Comparison of ENCODE assay signal across 17 mouse cellular contexts in the genomic region with DNA sequence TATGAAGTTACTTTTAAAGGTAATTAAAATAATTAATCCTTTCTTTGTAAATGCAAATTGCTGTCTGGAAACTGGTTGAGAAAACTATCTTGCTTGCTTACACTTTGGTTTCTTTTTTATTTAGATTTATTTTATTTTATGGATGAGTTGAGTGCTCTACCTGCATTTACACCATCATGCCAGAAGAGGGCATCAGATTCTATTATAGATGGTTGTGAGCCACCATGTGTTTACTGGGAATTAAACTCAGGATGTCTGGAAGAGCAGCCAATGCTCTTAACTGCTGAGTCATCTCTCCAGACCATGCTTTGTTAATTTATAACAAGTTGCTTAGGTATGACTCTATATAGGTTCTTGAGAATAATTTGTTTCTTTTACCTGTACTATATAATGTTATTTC.
DNase-seq lines count a peak whose midpoint lies in the region; TF ChIP-seq lines count a peak whose summit lies in the region.
"Had no signal": no experiment of that assay in that cellular context is flagged by ENCODE, and none has a peak within 500 bp of the region (broad histone marks: within the 10 kb centered on the region; RNA-seq: fewer than 3 reads in every experiment).

No protein-coding gene starts in this region.

- no peaks in the 10 kb centered on the region for H3K27me3 ChIP-seq in liver, adult 2 months (ENCODE audit: control insufficient read depth, insufficient read depth, low read length)
- no peaks in the 10 kb centered on the region for H3K27me3 ChIP-seq in forebrain, embryonic 10.5 days (ENCODE audit: poor library complexity, severe bottlenecking)
- H3K27me3 ChIP-seq: embryonic facial prominence, embryonic 13.5 days; hindbrain, embryonic 13.5 days; limb, embryonic 13.5 days had no signal

- no peak overlapping the region for H3K27ac ChIP-seq in liver, adult 2 months (replicated peaks; ENCODE audit: insufficient read depth, low read depth, low read length)
- no peak overlapping the region for H3K27ac ChIP-seq in ES-E14 (ENCODE audit: insufficient read depth, low read depth, low read length, poor library complexity, severe bottlenecking)
- no peak overlapping the region for H3K27ac ChIP-seq in forebrain, embryonic 10.5 days
- H3K27ac ChIP-seq: embryonic facial prominence, embryonic 13.5 days; heart, embryonic 10.5 days; hindbrain, embryonic 13.5 days; limb, embryonic 13.5 days had no signal

- H3K4me1 ChIP-seq in liver, adult 2 months (ENCODE audit: control insufficient read depth, insufficient read depth, low read length): no peaks in the 10 kb centered on the region
- H3K4me1 ChIP-seq in ES-E14 (ENCODE audit: control insufficient read depth in 2 of 2, insufficient read depth in 2 of 2, low read length in 2 of 2, poor library complexity in 1 of 2): no peaks in the 10 kb centered on the region
- no peaks in the 10 kb centered on the region for H3K4me1 ChIP-seq in forebrain, embryonic 10.5 days
- H3K4me1 ChIP-seq: embryonic facial prominence, embryonic 13.5 days; heart, embryonic 10.5 days; hindbrain, embryonic 13.5 days; limb, embryonic 13.5 days had no signal

- in situ Hi-C loops in ES-E14 (cut with MboI; ENCODE audit: low sequenced_read_pairs in 2 of 2, unreplicated experiment in 2 of 2): no loop called here

- no peak overlapping the region for H3K4me3 ChIP-seq in liver, adult 2 months (ENCODE audit: insufficient read depth, low read depth, low read length)
- H3K4me3 ChIP-seq in ES-E14 (ENCODE audit: insufficient read depth in 1 of 2, low read depth in 1 of 2, low read length in 2 of 2, poor library complexity in 1 of 2, severe bottlenecking in 1 of 2): no peak overlapping the region
- no peak overlapping the region for H3K4me3 ChIP-seq in forebrain, embryonic 10.5 days
- H3K4me3 ChIP-seq: embryonic facial prominence, embryonic 13.5 days; heart, embryonic 10.5 days; hindbrain, embryonic 13.5 days; limb, embryonic 13.5 days had no signal

- H3K36me3 ChIP-seq in liver, adult 2 months (ENCODE audit: control insufficient read depth, insufficient read depth, low read length): no peaks in the 10 kb centered on the region
- no peaks in the 10 kb centered on the region for H3K36me3 ChIP-seq in ES-E14 (ENCODE audit: control insufficient read depth, insufficient read depth, low read length, poor library complexity, severe bottlenecking)
- H3K36me3 ChIP-seq in forebrain, embryonic 10.5 days (replicated peaks): no peaks in the 10 kb centered on the region
- H3K36me3 ChIP-seq: embryonic facial prominence, embryonic 13.5 days; heart, embryonic 10.5 days; hindbrain, embryonic 13.5 days; limb, embryonic 13.5 days had no signal

- H3K9ac ChIP-seq in liver, adult 2 months (ENCODE audit: low read depth, low read length): no peak overlapping the region
- H3K9ac ChIP-seq in ES-E14 (ENCODE audit: insufficient read depth, low read depth, low read length, poor library complexity, severe bottlenecking): no peak overlapping the region
- H3K9ac ChIP-seq: embryonic facial prominence, embryonic 13.5 days; hindbrain, embryonic 13.5 days; limb, embryonic 13.5 days had no signal

- H3K9me3 ChIP-seq in ES-E14 (ENCODE audit: control insufficient read depth, insufficient read depth, low read depth, low read length): no peaks in the 10 kb centered on the region
- H3K9me3 ChIP-seq in forebrain, embryonic 10.5 days: no peaks in the 10 kb centered on the region
- H3K9me3 ChIP-seq: embryonic facial prominence, embryonic 13.5 days; heart, embryonic 10.5 days; hindbrain, embryonic 13.5 days; limb, embryonic 13.5 days had no signal

- TF ChIP-seq POLR2A in liver, adult 2 months (IDR thresholded peaks at IDR 0.05; ENCODE audit: extremely low read depth, insufficient read depth, low read length): no peak

- DNase-seq in liver, adult 2 months (ENCODE audit: extremely low read depth, low read depth, low spot score): peak; percentile 2
- DNase-seq in liver (no peak), A20 (ENCODE audit: low read depth, low spot score) (peak; percentile 2), ES-E14 (ENCODE audit: low read depth, low spot score) (peak; percentile 9)
- DNase-seq in embryo, embryonic 10.5 days (ENCODE audit: low spot score): peak; percentile 10
- DNase-seq in thymus, postnatal 36 days: no peak
- no peak for DNase-seq in forebrain, embryonic 10.5 days (ENCODE audit: extremely low spot score, low spot score)
- DNase-seq: adrenal gland, postnatal 25 days; cerebellum, adult 11-12 months; cerebellum, postnatal 36 days; kidney, adult 9 months; kidney, postnatal 36 days; lung, postnatal 14 days had no signal

- H3K79me2 ChIP-seq in liver, adult 2 months (ENCODE audit: control insufficient read depth, insufficient read depth, low read length): no peaks in the 10 kb centered on the region

- no peak for TF ChIP-seq CTCF in liver, adult 2 months (IDR thresholded peaks at IDR 0.05; ENCODE audit: low read depth, low read length)

TF ChIP-seq in ES-E14, 5 proteins besides CTCF, POLR2A, EP300 and RAD21:
- no peak for TF ChIP-seq CHD2 (IDR thresholded peaks at IDR 0.05; ENCODE audit: low read depth, low read length)
- TF ChIP-seq MAFK (IDR thresholded peaks at IDR 0.05; ENCODE audit: insufficient read depth, low read depth, low read length): 0 out of 2 replicates have a peak, but pooled peaks have one; percentile 47
TF ChIP-seq in ES-E14: peak in this region for 1.

Comparison
In these comparisons a context has a peak if more than half of its experiments do, and no peak if none do; other contexts are left out.
1. DNase-seq: peak in liver, adult 2 months (single experiment), A20 (single experiment), ES-E14 (single experiment) and embryo, embryonic 10.5 days (single experiment); none in liver (single experiment), thymus, postnatal 36 days (0 of 2) and forebrain, embryonic 10.5 days (single experiment).